Mouse (Mus musculus): Measurements from ENCODE around the gene Adprh. TPM values are rescaled to one million over a fixed set of nuclear protein-coding genes. Genes with fewer than 3 reads are reported as not detected.
"Not testable (repeated sequence)": the region's sequence is repeated elsewhere in the genome, so short reads cannot be mapped to it uniquely, and the experiment has no call there.

The Adprh gene
- total RNA-seq (2021) = 10 to 100 TPM; 57.1 to 57.6 TPM
- long read RNA-seq, transcript Adprh-201 (4 exons, 2,966 nt) = major isoform, 131 of 136 reads
- long read RNA-seq, partial matches to known transcripts = 4 of 136 reads
- long read RNA-seq, other reads (novel, unspliced or antisense) = 1 of 136 reads

DNA sequence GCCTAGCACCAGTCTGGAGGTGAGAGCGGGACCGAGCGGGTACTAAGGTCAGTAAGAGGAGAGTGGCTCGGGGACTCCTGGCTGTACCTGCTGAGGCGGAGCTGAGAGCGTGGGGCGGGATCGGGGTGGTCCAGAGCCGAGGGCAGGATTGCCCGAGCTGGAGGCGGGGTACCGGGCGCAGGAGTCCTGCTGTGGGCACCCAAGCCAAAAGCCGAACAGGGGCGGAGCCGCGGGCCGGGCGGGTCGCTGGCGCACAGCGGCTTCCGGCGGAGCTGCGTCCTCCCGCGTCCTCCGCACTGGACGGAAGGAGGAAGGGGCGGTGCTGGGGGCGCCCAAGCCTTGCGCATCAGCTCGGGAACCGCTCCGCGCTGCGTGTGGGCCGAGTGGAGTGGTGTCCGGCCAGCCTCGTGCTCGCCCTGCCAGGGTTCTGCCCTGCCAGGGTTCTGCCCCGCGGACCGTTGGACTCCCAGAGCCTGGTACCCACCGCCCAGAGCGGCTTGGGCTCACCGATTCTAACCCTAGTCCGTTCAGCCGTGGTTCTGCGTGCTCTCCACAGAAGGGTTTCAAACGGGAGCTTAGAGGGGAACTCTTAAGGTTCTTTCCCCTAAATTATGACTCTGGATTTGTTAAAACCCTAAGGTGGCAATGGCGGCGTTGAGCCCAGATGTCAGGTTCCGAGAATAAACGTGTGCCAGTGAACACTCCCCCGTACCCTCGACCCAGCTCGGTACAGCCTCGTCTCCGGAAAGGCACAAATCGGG lies at the start of gene Adprh:
TSS of gene Adprh (minus strand) at position 262 of the 761 bp plus-strand sequence.
- peak; percentile 89 to 91 for DNase-seq (ENCODE audit: low spot score in 2 of 2)

DNA sequence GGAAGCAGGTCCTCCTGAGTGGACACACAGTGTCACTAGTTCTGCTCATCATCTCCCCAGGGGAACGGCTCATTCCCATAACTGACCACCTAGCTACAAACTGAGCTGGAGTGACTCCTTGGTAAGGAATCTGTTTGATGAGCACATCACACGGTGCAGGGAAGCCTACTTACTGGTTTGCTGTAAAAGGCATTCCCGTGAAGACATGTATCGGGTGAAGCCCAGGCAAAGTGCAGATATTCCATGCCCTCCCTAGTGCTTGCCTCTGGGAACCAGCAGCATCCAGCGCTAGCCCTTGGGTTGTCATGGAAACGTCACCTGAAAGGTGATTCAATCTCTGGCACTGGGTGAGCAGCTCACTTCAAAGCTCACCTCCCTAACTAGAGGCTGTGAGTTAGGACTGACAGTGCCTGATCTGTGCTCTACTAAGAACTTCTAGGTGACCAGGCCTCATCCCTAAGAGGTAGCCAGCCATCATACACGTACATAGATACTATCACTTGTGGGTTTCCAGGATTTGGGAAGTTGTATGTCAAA lies 44.2 kb upstream of the Adprh start:
- DNase-seq (ENCODE audit: low spot score in 2 of 2) = no peak

DNA sequence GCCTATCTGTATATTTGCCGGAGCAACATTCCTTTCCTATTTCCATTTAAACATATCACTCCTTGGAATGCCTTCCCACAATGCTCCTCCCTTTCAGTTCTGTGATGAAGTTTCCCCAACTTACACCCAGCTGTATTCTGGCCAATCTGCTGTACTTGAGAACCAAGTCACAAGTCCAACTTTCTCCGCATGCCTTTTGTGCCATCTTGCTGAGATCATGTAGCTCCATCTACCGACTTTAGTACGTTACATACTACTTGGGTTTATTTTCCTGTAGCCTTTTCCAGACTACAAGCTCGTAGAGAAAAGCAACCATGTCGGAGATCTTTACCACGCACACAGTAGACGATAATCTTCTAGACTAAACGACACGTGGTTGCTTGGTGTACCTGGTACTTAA lies 41.4 kb upstream of the Adprh start:
- no peak for DNase-seq (ENCODE audit: low spot score in 2 of 2)

DNA sequence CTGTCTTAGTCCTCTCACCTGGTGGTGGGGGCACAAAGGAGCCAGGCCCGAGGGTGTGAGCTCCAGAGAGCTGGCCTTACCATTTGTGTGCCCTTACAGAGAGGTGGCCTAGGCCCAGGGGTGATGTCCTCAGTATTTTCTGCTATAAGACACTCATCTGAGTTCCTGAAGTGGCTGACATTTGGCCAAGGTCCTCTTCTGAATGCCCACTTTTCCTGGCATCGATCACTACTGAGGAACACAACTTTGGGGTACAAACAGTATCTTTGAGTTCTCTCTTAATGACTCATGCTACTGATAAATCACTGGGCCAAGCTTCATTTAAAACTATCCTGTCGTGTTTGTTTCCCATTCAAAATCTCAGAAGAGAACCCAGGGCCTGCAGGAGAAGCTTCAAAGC lies 40.0 kb upstream of the Adprh start:
- no peak for DNase-seq (ENCODE audit: low spot score in 2 of 2)

DNA sequence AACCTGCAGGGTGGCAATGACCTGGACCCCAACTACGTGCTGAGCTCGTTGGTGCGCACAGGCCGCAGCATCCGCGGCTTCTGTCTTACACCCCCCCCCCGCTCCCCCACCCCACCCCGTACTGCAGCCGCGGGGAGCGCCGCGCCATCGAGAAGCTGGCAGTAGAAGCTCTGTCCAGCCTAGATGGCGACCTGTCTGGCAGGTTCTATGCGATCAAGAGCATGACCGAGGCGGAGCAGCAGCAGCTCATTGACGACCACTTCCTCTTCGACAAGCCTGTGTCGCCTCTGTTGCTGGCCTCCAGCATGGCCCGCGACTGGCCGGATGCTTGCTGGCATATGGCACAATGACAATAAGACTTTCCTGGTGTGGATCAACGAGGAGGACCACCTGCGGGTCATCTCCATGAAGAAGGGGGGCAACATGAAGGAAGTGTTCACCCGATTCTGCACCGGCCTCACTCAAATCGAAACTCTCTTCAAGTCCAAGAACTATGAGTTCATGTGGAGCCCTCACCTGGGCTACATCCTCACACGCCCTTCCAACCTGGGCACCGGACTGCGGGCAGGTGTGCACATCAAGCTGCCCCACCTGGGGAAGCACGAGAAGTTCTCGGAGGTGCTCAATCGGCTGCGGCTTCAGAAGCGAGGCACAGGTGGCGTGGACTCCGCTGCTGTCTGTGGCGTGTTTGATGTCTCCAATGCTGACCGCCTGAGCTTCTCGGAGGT lies 31.2 kb upstream of the Adprh start:
- no peak for DNase-seq (ENCODE audit: low spot score in 2 of 2)

DNA sequence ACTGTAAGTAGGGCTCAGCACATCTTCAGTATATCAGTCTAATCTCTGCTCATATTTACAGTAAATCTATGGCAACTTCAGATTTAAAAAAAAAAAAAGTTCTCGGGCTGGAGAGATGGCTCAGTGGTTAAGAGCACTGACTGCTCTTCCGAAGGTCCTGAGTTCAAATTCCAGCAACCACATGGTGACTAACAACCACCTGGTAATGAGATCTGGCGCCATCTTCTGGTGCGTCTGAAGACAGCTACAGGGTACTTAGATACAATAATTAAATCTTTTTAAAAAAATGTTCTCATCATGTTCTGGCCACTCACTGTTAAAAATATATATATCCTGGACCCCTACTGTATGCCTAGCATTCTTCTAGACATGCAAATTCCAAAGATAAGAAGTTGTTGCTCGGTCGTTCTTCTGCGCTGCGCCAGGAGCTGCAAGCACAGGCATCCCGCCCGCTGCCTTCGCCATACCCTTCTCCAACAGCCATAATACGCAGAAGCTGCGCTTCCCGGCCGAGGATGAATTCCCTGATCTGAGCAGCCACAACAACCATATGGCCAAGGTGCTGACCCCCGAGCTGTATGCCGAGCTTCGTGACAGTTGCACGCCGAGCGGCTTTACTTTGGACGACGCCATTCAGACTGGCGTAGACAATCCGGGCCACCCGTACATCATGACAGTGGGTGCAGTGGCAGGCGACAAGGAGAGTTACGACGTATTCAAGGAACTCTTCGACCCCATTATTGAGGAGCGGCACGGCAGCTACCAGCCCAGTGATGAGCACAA lies 30.5 kb upstream of the Adprh start:
- no peak for DNase-seq (ENCODE audit: low spot score in 2 of 2)

DNA sequence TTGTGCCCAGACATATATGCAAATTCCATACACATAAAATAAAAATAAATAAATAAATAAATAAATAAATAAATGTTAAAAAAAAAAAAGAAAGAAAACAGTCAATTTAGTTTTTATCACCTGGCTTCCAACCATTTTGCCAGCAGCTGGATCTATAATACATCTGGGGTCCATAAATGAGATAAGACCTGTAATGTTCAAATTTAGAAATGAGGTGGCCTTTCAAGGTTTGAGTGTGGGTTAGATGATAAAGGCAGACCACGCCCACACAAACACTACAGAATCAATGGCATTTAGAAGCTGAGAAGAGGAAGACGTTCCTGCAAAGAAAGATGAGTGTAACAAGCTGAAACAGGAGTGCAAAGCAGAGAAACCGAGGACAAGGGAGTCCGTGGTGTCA lies 28.8 kb upstream of the Adprh start:
- no peak for DNase-seq (ENCODE audit: low spot score in 2 of 2)

DNA sequence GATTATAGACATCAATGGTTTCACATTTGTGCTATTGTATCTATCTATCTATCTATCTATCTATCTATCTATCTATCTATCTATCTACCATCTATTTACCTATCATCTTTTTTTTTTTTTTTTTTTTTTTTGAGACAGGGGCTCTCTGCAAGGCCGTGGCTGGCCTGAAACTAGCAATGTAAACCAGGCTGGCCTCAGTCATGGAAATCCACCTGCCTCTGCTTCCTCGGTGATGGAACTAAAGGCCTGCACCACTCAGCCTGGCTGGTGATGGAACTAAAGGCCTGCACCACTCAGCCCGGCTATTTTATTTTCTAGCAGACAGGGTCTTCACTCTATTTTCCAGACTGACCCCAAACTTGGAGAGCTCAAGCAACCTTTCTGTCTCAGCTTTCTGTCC lies 25.8 kb upstream of the Adprh start:
- no peak for DNase-seq (ENCODE audit: low spot score in 2 of 2)

DNA sequence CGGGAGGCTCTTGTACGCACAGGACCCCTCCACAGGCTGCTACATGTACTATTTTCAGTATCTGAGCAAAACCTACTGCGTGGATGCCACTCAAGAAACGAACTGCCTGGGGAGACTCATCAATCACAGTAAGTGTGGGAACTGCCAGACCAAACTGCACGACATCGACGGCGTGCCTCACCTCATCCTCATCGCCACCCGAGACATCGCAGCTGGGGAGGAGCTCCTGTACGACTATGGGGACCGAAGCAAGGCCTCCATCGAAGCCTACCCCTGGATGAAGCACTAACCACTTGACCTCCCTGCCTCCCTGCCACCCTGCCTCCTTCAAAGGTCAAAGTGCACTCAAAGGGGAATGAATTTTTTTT lies 24.7 kb upstream of the Adprh start:
- not testable (repeated sequence) for DNase-seq (ENCODE audit: low spot score in 2 of 2)

DNA sequence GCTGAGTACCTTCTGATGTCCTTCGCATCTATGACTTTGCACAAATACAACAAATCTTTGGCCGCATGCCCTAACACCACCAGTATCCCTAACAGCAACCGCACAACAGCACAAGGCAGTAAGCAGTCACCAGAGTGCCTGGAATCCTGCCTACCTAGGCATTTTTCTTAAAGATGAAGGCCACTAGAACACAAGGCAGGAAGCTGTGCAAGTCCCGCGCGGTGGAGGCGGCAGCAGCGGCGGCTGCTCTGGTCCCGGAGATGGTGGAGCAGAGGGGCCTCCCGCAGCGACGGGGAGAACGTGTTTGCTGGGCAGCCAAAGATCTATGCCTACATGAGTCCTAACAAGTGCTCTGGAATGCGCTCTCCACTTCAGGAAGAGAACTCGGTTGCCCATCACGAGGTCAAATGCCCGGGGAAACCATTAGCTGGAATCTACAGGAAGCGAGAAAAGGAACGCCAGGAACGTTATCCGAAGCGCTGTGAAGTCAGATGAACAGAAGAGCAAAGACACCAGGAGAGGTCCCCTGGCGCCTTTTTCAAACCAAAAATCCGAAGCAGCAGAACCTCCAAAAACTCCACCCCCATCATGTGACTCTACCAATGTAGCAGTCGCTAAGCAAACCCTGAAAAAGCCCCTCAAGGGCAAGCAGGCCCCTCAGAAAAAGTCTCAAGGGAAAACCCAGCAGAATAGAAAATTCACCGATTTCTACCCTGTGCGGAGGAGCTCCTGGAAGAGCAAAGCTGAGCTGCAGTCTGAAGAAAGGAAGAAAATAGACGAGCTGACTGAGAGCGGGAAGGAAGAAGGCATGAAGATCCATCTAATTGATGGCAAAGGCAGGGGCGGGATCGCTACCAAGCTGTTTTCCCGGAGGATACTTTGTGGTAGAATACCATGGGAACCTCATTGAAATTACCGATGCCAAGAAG lies 24.1 kb upstream of the Adprh start:
- peak; percentile 11 to 37 for DNase-seq (ENCODE audit: low spot score in 2 of 2)

DNA sequence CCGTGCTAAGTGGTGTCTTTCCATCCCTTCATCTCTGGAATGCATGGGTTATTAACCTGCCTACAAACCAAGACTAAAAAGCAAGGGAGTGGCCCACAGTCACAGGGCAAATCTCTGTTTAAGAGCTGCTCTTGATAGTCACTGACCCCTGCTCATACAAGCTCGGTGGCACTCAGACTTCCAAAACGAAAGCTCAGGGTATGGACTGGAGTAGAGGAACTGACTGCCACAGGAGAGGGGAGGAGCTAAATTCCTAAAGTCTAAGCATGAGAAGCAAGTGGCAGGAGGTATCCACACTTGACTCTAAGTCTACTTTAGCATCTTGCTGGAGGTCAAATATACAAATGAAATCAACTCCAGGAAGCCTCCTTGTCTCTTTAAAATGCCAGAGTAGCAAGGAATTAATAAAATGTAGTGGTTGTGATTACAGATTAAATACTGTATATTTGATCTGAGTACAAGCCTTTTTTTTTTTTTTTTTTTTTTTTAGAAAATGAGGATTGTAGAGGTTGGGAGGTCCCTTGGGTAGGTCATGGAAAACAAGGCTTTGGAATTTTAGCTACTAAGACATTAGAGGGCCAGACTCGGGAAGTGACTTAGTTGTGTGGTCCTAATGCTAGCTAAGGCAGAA lies 23.3 kb upstream of the Adprh start:
- no peak for DNase-seq (ENCODE audit: low spot score in 2 of 2)

DNA sequence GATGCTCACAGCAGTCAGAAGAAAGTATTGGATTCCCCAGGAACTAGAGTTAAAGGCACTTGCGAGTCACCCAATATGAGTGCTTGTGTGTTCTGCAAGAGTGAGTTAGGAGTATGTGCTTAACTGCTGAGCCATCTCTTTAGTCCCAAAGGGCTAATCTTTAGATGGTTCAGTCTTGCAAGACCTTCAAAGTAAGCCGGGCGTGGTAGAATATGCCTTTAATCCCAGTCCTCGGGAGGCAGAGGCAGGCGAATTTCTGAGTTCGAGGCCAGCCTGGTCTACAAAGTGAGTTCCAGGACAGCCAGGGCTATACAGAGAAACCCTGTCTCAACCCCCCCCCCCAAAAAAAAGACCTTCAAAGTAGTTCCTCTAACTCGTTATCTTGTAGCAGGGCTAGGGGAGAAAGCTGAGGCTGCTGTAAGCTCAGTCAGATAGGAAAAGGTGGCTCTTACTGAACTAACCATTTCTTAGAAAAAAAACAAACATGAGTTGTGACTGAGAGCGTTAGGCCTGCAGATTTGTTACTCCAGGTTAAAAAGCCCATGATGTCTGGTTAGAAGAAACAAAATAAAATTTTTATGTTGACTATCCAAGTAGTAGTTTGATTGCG lies 22.3 kb upstream of the Adprh start:
- DNase-seq (ENCODE audit: low spot score in 2 of 2) = no peak

DNA sequence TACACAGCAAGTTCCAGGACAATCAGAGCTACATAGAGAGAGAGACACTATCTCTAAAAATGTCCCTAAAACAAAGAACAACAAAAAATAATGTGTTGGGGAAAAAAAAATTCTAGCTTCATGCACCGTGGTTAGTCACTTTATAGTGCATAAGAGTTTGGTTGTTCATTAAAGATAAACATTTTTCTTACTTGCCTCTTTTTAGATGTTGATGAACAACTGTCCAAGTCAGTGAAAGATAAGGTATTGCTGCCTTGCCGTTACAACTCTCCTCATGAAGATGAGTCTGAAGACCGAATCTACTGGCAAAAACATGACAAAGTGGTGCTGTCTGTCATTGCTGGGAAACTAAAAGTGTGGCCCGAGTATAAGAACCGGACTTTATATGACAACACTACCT lies 21.2 kb upstream of the Adprh start:
- no peak for DNase-seq (ENCODE audit: low spot score in 2 of 2)

DNA sequence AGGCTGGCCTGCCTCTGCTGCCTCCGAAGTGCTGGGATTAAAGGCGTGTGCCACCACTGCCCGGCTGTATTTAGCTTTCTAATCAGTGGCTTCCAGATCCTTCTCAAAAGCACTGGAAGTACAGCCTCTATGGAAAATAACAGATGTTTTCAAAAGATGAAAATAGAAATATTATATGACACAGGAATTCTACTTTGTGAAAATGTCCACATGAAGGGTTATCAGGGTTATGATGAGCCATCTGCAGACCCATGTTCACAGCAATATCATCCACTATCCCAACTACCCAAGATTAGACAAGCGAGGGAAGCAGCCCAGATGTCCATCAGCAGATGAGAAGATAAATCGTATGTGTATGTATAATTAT lies 20.0 kb upstream of the Adprh start:
- no peak for DNase-seq (ENCODE audit: low spot score in 2 of 2)

DNA sequence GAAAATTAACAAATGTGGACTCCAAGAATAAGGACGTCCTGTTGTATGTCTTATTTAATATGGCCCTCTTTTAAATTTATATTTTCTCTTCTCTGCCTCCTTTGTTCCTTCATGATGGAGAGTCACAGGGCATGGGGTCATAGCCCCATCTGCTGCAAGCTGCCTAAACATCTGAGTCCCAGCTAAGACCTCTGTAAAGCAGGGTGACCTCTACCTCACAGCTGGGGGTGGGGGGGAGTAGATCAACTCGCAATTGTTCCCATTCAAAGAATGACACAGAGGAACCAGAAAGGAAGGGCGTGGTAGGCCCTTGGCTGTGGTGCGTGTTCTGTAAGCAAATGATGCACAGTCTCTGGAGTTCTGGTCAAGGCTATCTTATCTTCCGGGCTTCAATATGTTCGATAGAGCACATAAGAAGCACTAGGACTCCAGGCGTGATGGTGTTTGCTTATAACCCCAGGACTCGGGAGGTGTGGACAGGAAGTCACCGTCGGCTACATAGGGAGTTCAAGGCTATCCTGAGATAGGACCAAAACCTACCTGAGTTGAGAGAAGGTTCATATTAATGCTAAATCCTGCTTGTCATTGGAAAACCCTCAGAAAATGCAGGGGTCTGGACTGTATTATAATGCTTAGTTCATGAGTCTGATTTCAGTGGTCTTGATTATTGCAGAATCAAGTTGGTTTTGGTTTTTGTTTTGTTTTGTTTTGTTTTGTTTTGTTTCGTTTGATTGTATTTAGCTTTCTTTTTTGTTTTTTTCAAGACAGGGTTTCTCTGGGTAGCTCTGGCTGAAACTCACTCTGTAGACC lies 19.4 kb upstream of the Adprh start:
- no peak for DNase-seq (ENCODE audit: low spot score in 2 of 2)

DNA sequence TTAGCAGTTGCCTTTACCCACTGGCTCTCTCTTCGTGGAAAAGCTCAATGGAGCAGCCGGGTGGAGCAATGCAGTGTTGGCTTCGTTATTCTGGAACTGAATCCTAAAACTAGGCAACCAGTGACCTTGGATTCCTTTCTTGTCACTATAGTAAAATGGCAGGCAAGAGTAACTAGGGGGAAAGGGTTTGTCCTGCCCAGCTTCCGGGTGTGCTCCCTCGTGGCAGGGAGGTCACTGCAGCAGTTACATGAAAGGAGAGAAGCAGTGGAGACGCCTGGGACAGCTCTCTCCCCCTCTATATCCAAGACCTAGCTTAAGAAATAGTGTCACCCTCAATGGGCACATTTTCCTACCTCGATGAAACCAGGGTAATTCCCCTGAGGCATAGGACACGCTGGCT lies 16.9 kb upstream of the Adprh start:
- DNase-seq (ENCODE audit: low spot score in 2 of 2) = no peak

DNA sequence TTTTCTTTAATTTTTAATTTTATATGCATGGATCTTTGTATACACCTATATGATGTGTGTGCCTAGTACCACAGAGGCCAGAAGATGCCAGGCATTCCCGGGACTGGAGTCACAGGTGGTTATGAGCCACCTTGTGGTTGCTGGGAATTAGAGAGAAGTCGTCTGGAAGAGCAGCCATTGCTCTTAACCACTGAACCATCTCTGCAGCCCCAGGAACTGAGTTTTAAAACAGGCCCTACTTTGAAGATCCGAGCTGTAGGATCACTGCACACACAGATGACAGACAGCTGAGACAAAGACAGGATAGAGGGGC lies 16.2 kb upstream of the Adprh start:
- DNase-seq (ENCODE audit: low spot score in 2 of 2) = no peak

DNA sequence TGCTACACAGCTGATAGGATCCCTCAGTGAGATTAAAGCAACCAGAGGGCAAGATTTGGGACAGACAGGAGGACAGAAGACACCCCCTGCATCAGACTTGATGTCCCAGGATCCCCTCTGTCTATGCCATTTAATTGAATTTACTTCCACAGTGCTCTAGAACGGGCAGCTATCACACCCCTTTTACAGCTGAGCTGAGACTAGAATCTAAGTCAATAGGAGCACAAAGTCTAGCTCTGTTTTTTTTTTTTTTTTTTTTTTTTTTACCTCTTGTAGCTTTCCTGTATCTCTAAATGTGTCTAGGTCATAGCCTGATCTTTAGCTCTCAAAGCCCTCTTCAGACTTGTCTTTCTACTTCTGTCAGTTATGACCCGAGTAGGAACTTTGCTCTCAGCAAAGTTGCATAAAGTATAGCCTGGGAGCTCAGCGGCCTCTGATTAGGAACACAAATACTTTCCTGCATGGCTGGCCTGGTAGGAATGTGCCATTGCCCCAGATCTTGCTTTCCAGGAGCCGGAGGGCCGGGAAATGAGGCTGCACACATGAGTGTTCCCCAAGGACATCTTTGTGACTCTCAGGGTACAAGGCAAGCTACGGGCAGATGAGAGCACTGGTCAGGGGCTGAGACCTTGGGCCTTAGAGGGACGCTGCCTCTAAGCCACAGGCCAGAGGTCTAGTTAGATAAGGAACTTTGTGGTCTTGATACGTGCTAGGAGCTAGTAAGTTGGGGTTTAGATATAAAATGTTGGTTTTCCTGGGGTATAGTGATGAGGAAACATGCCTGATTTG lies 15.6 kb upstream of the Adprh start:
- no peak for DNase-seq (ENCODE audit: low spot score in 2 of 2)

All from layer of hippocampus, adult 18-20 months (tissue).